Mouse (Mus musculus): ENCODE measurements around the gene Ppil1. TPM values are rescaled to one million over a fixed set of nuclear protein-coding genes. Genes with fewer than 3 reads are reported as not detected.

Ppil1 gene
- total RNA-seq, 2 experiments from 2014 or later = 5.5 to 6.1 TPM

- DNase-seq (ENCODE audit: low spot score) = peak; percentile 31
Measured at GRCm38 (mm10) chr17:29206052-29206451, 57.9 kb downstream of the Ppil1 start.

- no peak for DNase-seq (ENCODE audit: low spot score)
Measured at GRCm38 (mm10) chr17:29202604-29203003, 61.4 kb downstream of the Ppil1 start.

Other genes starting within 250 kb of the Ppil1 start
- gene Srsf3, start 231.6 kb downstream of the Ppil1 start, total RNA-seq (2021) = 10 to 100 TPM; 37.4 to 48.6 TPM
- 10 to 100 TPM; 31.9 to 63.3 TPM for gene Cdkn1a, start 173.2 kb downstream of the Ppil1 start, total RNA-seq (2021)
- gene Rab44, start 150.0 kb downstream of the Ppil1 start, total RNA-seq (2021) = under 1 TPM; 0.31 to 0.34 TPM
- gene Cpne5, start 26.0 kb downstream of the Ppil1 start, total RNA-seq (2021) = not detected
- 100 to 1,000 TPM; 119 to 125 TPM for gene BC004004, start 4.6 kb upstream of the Ppil1 start, total RNA-seq (2021)
- gene Pi16, start 53.5 kb upstream of the Ppil1 start, total RNA-seq (2021) = 10 to 100 TPM; 16.2 to 23.7 TPM
- gene Mtch1, start 83.7 kb upstream of the Ppil1 start, total RNA-seq (2021) = 10 to 100 TPM; 80.1 to 88.4 TPM
- 1 to 10 TPM in 1 of 2 experiments, under 1 TPM in 1; 0.68 to 1.6 TPM for gene Fgd2, start 96.7 kb upstream of the Ppil1 start, total RNA-seq (2021)
- gene Pim1, start 226.6 kb upstream of the Ppil1 start, total RNA-seq (2021) = 10 to 100 TPM; 18.8 to 25.4 TPM